Mouse (Mus musculus) kidney, postnatal 25 days (tissue): ENCODE measurements around the gene Atp2a2.
"Not testable (repeated sequence)": the region's sequence is repeated elsewhere in the genome, so short reads cannot be mapped to it uniquely, and the experiment has no call there.

Experiments used
- DNase-seq, 2 experiments: peaks; one replicate each; pipeline ENCODE4 v3.0.0; 2021; ENCODE audit warnings: mixed read lengths in 2 of 2

Atp2a2 gene

DNA sequence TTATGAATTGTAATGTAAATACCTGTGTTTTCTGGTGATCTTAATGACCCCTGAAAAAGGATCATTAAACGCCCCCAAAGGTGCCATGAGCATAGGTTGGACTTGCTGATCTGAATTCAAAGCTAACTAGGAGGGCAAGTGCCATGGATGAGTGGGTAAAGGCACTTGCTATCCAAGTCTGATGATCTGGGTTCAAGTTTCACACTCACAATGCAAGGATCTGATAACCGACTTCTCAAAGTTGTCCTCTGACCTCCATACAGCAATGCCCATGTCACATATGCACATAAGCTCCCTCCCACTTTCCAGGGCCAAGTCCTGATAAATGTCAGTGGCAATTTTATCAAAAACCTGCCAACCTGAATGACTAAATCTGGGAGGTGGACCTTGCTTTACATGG lies 9.0 kb downstream of the Atp2a2 start:
- DNase-seq: no peak

DNA sequence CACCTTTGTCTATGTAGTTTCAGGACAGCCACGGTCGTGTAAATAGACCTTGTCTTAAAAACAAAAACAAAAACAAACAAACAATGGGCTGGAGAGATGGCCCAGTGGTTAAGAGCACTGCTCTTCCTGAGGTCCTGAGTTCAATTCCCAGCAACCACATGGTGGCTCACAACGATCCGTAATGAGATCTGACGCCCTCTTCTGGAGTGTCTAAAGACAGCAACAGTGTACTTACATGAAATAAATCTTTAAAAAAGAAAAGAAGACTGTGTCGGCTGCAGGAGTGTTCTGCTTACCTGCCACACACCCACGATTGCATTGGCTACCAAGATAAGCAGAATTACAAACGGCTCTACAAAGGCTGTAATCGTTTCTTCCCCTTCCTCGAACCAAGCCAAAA lies 10.6 kb downstream of the Atp2a2 start:
- DNase-seq: no peak

DNA sequence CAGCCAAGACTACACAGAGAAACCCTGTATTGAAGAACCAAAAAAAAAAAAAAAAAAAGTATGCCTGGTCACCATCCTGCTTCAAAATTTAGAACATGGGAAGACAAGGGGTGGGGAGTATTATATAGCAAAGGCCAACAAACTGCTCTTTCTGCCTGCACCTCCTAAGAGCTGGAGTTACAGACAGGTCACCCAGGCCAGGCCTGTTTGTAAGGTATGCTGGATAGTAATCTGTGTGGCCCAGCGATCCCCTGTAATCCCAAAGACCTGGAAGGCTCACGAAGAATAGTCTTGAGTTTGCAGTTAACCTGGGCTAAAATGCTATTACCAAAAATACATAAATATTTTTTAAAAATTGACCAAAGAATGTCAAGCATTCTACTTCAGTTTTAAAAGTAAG lies 11.9 kb downstream of the Atp2a2 start:
- no peak for DNase-seq

DNA sequence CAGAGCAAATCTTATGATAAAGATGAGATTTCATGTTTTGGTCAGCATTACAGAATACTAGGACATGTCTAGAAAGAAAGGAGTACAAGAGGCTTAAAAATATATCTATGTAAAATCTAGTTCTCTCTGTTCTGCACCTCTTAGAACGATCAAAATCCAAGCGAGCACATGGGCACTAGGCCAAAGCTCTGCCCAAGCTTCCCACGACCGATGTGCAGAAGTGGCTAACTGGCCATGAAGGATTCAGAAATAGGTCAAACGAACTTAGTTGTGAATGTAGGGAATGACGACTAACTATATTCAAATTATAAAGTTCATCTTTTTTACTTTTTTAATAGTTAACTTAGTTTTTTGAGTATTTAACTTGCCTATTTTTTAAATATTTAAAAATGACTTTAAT lies 14.2 kb downstream of the Atp2a2 start:
- peak; percentile 58 to 63 for DNase-seq

DNA sequence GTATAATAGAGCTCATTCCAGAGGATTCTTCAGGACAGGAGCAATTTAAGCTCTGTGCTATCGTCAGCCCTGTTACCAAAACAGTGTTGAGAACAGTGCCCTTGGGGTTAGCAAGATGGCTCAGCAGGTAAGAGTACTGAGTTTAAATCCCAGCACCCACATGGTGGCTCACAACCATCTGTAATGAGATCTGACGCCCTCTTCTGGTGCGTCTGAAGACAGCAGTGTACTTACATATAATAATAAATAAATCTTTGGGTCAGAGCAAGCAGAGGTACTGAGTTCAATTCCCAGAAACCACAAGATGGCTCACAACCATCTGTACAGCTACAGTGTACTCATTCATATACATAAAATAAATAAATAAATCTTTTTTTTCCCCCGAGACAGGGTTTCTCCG lies 15.8 kb downstream of the Atp2a2 start:
- DNase-seq: not testable (repeated sequence)

DNA sequence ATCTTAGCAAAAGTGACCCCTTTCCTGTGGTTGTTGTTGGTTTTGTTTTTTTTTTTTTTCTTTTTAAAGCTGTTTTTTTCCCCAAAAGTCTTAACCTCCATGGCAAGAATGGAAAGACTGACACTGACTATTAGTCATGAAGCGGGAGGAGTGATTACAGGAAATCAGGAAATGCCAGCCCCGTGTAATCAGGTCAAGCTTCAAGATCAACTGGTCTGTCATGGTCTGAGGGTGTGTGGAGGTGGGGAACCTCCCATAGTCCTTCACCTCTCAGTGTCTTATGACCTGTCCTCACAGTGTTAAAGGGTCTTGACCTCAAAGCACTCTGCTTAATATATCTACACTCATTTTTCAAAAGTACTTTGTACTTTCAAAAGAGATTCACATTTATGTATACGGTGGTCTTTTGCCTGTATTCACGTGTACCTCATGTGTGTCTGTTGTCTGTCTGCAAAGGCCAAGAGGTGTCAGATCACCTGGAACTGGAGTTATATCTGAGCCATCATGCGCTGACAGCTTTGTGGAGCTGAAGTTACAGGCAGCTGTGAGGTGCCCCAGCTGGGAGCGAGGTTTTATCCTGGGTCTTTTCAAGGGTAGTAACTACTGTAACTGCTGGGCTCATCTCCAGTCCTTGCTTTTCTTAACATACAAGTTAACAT lies 19.2 kb downstream of the Atp2a2 start:
- no peak for DNase-seq

DNA sequence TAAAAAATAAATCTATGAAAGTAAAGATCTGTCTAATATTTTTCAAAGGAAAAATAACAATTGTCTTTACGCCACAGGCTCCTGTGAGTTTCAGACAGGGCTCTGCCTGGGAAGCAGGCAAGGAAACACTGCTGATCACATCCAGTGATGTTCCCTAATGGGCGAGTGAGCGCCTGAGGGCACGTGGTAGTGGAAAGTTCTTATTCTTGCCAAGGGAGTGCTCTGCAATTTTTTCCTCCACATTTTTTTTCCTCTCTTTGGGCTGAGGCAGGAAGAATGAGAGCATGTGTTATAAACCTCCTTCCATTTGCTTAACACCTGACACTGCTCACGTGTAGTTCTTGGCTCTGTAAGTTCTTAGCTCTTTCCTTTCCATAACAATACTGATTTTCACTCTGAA lies 20.2 kb downstream of the Atp2a2 start:
- DNase-seq: peak; percentile 63 to 83

DNA sequence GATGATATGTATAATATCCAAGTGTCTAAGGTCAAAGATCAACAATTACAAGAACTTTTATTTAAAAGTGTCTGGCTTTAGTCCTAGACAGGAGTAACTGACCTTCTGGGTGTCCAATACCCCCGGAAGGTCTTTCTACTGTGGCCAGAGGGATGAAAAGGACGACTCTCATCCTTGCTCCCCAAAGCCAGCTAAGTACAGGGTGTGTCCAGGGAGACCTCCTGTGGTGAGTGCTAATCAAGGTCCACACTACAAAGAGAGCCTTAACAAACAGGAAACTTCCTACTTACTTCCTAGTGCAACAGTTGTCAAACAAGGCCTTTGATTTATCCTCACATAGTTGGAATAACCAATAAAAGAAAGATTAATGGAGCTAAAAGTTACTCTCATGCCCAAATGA lies 22.9 kb downstream of the Atp2a2 start:
- DNase-seq: no peak

DNA sequence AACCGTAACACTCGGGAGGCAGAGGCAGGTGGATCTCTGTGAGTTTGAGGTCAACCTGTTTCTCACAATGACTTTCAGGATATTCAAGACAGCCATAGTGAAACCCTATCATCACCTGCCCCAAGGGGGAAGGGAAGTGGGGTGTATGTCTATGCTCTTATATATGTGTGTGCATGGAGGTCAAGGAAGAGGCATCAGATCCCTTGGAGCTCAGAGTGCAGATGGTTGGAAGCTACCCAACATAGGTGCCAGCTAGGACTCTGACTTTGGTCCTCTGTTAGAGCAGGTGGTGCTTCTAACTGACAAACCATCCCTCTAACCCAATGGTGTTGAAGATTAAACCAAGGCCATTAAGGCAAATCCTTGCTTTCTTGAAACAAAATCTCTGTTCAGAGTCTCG lies 24.5 kb downstream of the Atp2a2 start:
- peak in 1 of 2 experiments; percentile 40 for DNase-seq

DNA sequence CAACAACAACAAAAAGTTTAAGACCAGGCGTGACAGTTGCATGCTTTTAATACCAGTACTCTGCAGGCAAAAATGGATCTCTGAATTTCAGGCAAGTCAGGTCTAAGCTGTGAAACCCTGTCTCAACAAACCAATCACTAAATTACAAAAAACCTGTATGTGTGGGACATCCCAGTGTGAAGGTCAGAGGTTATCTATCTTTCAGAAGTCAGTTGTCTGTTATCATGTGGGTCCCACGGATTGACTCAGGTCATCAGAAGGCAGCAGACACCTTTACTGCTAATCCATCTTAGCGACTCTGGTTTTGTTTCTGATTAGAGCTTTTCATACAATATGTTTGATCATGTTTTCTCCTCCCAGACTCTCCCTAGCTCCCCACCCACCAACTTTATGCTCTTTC lies 25.9 kb downstream of the Atp2a2 start:
- DNase-seq: no peak

DNA sequence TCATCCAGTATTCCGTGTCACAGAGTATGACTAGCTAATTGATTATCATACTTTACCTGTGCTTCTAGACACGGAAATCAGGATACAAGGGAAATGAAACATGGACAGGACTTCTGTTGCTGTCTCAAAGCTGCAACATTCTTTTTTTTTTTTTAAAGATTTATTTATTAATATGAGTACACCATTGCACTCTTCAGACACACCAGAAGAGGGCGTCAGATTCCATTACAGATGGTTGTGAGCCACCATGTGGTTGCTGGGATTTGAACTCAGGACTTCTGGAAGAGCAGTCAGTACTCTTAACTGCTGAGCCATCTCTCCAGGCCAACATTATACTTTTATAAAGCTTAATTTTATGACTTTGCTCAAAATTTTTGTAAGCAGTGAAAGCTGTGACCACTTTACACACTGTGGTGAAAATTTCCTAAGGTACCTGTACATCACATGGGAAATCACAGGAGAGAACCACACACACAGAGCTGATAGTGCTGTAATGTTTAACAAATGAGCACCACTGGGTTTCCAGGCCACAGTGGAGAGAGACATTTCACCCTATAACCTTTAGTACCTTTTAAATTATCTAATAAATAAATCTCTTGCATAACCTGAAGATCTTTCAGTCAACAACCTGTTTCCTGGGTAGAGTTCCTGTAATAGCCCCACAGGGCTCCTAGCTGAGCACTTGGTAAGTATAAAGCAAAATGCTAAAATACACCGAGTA lies 27.2 kb downstream of the Atp2a2 start:
- DNase-seq: no peak

DNA sequence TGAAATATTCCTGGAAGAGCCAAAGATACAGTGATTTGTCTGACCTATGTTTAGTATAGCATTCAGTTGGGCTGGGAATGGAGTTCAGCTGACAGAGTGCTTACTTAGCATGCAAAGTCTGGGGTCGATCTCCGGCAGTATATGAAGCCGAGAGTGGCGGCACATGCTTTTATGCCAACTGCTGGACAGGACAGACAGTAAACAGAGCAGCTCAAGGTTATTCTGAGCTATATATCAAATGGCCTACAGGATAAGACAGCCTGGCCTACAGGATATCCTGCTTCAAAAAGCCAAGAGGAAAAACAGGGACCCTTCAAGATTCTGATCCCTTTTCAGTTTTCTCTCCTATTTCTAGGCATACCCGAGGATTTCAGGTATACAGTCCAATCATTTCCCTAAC lies 30.4 kb downstream of the Atp2a2 start:
- no peak for DNase-seq

DNA sequence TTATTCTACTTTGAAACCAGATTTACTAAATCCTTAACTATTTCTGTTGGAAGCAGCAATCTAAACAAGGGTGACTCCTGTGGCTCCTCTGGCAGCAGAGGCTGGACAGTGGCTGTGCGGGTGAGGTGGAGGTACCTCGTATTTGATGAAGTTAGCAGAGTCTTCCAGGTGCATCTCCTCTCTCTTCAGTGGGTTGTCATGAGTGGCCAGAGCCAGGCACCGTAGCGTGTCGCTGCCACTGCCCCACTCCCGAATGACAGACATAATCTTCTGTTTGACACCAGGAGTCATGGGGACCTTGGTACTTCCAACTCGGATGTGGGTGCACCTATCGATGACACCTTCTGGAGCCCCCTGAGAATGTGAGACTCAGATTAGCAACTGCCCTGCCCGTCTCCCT lies 40.6 kb downstream of the Atp2a2 start:
- DNase-seq: no peak

DNA sequence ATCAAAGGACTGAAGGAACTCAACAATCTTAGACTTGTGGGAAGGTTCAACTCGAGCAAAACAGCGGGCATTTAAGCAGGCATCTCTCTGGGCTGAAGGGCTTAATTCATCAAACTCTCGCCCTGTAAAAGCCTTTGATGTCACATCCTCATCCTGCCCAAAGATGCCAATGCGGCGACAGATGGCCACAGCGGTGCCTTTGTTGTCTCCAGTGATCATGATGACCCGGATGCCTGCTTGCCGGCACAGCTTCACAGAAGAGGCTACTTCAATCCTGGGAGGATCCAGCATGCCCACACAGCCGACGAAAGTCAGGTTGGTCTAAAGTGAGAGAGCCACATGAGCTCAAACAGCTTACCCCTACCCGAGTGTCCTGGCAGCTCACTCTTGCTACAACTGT lies 41.4 kb downstream of the Atp2a2 start:
- no peak for DNase-seq

DNA sequence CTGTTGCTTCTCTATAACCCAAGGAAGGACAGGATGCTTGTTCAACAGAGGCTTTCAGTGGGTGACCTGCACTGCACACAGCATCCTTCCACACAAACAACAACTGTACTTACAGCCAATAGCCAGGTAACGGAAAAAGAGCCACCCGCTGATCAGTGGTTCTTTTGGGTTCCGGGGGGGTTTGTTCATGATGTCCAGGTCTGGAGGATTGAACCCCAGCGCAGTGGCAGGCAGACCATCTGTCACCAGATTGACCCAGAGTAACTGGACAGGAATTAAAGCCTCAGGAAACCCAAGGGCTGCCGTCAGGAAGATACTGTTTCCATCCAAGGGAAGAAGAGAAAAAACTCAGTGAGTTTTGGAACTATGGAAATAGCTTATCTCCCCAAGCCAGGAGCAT lies 42.7 kb downstream of the Atp2a2 start:
- DNase-seq: no peak

DNA sequence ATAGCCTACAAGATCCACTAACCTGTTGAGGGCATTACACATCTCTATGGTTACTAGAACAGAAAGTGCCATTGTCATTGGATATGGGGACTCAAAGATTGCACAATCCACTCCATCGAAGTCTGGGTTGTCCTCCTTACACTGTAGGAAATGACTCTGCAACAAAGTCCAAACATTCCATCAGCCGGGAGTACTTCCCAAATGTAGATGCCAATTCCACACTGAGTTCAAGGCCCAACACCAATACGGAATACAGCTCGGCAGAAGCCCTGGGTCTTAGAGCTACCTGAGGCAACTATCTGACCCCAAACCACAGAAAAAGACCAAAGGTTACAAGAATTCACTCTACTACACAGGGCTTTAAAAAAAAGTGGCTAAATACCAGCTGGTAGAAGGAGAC lies 44.0 kb downstream of the Atp2a2 start:
- no peak for DNase-seq

DNA sequence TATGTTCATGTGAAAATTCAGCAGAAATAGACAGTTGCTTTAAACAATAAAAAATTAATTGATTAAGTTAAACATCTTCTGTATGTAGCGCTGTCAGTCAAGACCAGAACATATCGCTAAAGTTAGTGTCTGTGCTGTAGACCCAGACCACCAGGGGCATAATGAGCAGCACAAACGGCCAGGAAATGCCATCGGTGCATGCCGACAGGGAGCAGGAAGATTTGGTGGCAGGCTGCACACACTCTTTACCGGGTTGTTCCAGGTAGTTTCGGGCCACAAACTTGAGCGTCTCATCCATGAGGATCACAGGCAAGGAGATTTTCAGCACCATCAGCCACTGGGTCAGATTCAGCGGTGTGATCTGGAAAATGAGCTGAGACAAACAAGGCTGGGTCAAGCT lies 45.0 kb downstream of the Atp2a2 start:
- not testable (repeated sequence) for DNase-seq

DNA sequence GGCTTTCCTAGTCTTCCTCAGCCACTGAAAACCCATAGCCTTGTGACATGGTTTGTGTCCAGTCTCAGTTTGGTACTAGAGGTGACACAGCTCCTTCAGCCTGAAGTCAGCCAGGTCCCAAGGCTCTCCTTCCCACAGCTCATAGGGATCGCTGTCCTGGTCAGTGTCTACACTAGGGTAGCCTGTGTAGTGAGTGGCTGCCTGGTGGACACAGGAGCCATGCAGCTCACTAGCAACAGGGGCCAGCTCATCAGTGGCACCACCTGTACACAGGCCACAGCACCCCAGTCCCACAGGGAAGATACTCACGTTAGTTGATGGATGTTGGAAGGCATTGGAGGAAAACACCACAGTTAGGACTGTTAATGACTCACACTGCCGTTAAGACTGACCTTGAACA lies 46.4 kb downstream of the Atp2a2 start:
- no peak for DNase-seq

DNA sequence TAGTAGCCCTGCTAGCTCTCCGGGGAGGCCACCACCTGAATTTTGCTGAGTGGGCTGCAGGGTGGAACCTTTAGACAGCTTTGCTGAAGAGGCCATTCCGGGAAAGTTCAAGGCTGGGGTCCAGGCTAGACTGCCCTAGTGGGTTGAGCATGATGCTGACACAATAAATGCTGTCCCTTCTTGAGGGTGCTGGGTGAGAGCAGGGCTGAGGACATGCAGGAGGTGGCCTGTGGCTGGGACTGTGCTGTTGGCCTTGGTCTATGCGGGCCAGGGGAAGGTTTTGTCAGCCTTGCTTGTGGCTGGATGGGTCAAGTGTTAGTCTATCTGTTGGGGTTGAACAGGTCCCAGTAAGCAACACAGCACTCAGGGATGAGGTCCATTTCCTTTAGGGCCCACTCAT lies 47.1 kb downstream of the Atp2a2 start:
- DNase-seq: no peak

DNA sequence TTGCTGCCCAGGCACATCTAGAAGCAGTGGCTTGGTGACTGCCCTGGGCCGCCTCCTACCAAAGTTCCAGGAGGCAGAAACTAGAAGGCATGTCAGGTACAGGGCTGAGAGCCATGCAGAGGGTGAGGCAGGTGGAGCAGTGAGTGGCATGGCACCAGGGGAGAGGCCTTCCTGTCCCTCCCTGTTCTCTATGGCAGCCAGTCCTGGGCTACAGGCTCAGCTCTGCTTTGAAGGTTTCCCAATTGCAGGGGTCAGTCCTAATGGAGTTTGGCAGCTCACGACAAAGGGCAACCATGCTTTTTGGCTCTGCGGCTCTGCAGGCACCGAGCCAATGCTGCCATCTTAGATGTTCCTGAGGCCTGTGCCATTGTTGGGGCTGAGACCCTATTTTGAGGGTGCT lies 47.6 kb downstream of the Atp2a2 start:
- no peak for DNase-seq

DNA sequence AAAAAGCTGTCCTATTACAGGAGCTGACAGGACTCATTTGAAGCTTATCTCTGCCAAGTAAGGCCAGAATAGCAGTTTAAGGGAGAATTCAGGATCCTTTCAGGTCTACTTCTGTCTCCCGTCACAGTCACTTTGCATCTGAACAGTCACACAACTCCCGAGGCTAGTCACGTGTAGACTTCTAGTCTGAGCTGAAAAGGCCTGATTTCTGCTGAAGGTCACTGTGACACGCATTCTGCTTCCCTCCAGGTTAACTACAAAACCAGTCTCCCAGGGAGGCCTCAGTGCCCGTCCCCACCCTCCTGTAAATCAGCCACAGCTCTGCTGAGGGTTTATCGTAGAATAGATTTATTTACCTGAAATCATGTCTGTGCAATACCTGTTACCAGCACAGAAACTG lies 48.8 kb downstream of the Atp2a2 start:
- DNase-seq: no peak

DNA sequence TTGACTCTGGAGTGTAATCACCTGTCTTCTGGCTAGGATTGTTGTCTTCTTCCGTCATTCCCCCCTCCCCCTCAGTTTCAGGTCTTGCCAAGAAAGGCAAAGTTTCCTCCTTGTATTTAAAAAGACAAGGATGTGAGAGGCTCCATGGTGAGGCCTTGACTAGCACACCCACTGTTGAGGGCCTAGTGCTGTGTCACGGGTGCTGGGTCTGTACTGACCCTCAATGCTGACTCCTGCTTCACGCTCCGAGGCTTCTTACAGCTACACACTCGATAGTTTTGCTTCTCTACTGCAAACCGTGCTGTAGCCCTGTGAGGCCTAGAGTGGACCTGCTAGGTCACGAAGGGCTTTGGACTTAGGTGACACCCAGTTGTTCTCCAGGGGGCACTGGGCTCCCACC lies 49.8 kb downstream of the Atp2a2 start:
- DNase-seq: no peak

DNA sequence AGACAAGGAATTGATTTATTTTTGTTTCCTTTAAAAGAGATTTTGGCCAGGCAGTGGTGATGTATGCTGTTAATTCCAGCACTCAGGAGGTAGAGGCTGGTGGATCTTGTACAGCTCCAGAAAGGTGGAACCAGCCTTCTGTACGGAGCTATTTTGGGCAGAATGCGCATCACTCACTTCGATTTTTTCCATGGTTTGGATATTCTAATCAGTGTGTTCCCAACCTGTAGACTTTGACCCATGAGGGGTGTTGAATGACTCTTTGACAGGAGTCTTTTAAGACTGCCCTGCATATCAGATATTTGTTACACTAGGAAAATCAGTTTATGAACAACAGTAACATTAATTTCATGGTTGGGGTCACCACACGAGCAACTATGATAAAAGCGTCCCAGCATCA lies 50.7 kb downstream of the Atp2a2 start:
- DNase-seq: no peak

DNA sequence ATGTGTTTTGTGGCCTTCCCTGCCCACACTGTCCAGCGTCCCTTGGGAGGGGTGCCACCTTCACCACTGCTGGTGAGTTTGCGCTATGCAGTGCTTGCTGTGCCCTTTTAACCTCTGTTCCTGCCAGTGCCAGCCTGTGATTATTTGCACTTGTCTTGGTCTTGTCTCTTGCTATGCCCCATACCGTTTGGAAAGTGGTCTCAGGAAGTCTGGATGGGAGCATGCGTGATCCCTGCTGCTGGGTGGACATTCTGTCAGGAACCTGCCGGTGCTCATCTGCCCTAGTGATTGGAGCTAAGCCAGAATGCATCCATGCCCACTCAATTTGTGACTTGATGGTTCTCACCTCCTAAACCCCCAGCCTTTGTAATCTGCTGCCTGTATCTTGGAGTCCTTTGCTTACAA lies 51.1 kb downstream of the Atp2a2 start:
- DNase-seq: no peak

DNA sequence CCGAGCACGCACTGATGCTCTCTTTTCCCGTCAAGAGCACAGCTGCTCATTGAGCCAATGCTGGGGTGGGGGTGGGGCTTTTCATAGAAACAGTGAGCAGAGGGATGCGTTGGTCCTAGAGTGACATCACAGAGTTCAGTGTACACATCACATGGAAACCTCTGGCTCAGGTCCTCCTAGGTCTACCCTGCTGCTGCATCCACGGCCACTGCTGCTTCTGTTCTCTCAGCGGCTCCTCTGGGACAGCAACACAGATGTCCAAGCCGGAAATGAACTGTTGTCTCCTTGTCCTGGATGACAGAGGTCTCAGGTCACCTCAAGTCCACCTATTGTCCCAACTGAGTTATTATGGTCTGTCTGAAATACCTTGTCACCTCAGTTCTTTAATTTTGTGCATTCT lies 52.1 kb downstream of the Atp2a2 start:
- DNase-seq: no peak
